Mouse (Mus musculus) neural tube, embryonic 14.5 days (tissue): ENCODE measurements at regions not wholly inside any gene's neighbourhood (a gene's known extent, or its start where the extent isn't known, plus 50 kb on each side); places are given as distances from the start of the nearest gene placed in this dataset.

ENCODE experiments used
- ATAC-seq: fragments of 200-750 bp; cut with Nextera tagmentation; 2 replicates; pipeline ENCODE4 v1.8.0; 2017; ENCODE audit warnings: low read depth, mild to moderate bottlenecking, moderate TSS enrichment, moderate library complexity
- H3K27ac ChIP-seq: fragments of 300-500 bp; sonication (generic); 2 replicates; pipeline ENCODE4 v1.5.1; 2014; ENCODE audit warnings: low read depth, mild to moderate bottlenecking, control low read depth, low read length, moderate library complexity, mixed read lengths
- H3K27me3 ChIP-seq: fragments of 300-500 bp; sonication (generic); 2 replicates; pipeline ENCODE4 v1.6.1; 2014; ENCODE audit warnings: low read length; ENCODE audit not compliant: control insufficient read depth, insufficient read depth
- H3K36me3 ChIP-seq: fragments of 300-500 bp; sonication (generic); 2 replicates; pipeline ENCODE4 v1.6.1; 2014; ENCODE audit warnings: low read length, mixed read lengths; ENCODE audit not compliant: control insufficient read depth, insufficient read depth
- H3K4me1 ChIP-seq: fragments of 300-500 bp; sonication (generic); 2 replicates; pipeline ENCODE4 v1.6.1; 2014; ENCODE audit warnings: low read length; ENCODE audit not compliant: control insufficient read depth, insufficient read depth
- H3K4me2 ChIP-seq: fragments of 300-500 bp; sonication (generic); 2 replicates; pipeline ENCODE4 v1.6.1; 2014; ENCODE audit warnings: mild to moderate bottlenecking, low read depth, low read length, control low read depth
- H3K4me3 ChIP-seq: fragments of 300-500 bp; sonication (generic); 2 replicates; pipeline ENCODE4 v1.5.1; 2014; ENCODE audit warnings: low read depth, low read length, control low read depth, mixed read lengths
- H3K9ac ChIP-seq: fragments of 300-500 bp; sonication (generic); replicated peaks from 2 replicates; pipeline ENCODE4 v1.6.1; 2014; ENCODE audit warnings: low read depth, mild to moderate bottlenecking, control low read depth, low read length, mixed read lengths
- H3K9me3 ChIP-seq: fragments of 300-500 bp; sonication (generic); 2 replicates; pipeline ENCODE4 v1.6.1; 2016; ENCODE audit warnings: low read length; ENCODE audit not compliant: control insufficient read depth
- WGBS: fragments of 180-500 bp; shearing (Covaris S2); extraction: QIAGEN DNeasy Blood & Tissue Kit; methylation state at CpG from one replicate; pipeline ENCODE4 v1.1.7; 2014; 5-methylcytosine and 5-hydroxymethylcytosine counted together

DNA sequence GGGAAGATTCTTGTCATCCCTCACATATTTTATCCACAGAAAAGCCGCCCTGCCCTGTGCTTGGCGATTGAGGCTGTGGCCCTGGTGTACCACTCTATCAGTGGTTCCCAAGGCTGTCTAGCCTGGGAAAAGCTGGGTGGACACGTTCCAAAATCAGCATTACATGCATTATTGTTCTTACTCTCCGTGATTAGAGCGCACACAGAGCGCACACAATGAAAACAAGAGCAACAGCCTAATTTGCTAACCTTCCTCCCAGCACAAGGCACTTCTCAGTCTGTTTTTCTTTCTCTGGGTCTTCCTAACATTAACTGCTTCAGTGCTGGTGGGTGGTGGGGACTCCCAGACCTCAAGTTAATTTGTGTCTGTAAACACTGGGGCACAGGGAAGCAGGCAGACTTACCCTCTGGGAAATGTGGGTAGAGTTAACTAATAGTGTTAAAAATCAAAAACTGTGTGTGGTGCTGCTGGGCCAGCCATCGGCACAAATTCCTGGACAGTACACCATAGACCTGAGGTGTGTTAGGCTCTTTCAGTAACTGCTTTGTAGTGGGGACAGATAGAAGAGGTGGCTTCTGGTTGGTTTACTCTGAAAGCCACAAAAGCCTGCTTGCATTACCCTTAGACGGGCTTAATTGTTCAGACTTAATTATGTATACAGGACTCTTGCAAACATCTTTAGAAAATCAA is 137.8 kb upstream of the Hey2 start:
- H3K4me2 ChIP-seq = peak overlapping the region; percentile 43
- H3K27me3 ChIP-seq = no peaks in the 10 kb centered on the region
- H3K36me3 ChIP-seq = no peaks in the 10 kb centered on the region
- peak; percentile 91 for ATAC-seq
- no peak overlapping the region for H3K9ac ChIP-seq
- no peaks in the 10 kb centered on the region for H3K9me3 ChIP-seq
- peaks cover 5% of the 10 kb centered on the region for H3K4me1 ChIP-seq
- WGBS = 1% methylated on average over 8 of the region's 8 CpGs
- no peak overlapping the region; the same call in 1 of the 2 replicates for H3K27ac ChIP-seq
- H3K4me3 ChIP-seq = peak overlapping the region; percentile 17

GRCm38 (mm10) chr10:30979766-30980165 is 137.2 kb upstream of the Hey2 start:
- no peak overlapping the region for H3K27ac ChIP-seq
- ATAC-seq = no peak
- WGBS = 15% methylated on average over 3 of the region's 3 CpGs
- no peak overlapping the region for H3K4me3 ChIP-seq
- H3K4me2 ChIP-seq = peak overlapping the region; percentile 43; the same call in 1 of the 2 replicates
- H3K4me1 ChIP-seq = peaks cover 5% of the 10 kb centered on the region
- H3K9me3 ChIP-seq = no peaks in the 10 kb centered on the region
- H3K27me3 ChIP-seq = no peaks in the 10 kb centered on the region
- H3K36me3 ChIP-seq = no peaks in the 10 kb centered on the region
- H3K9ac ChIP-seq = no peak overlapping the region

- no peak for ATAC-seq
- Histone ChIP-seq H3K4me2 (no peak overlapping the region), H3K27me3 (no peaks in the 10 kb centered on the region), H3K27ac (no peak overlapping the region), H3K4me3 (no peak overlapping the region), H3K36me3 (no peaks in the 10 kb centered on the region), H3K9me3 (no peaks in the 10 kb centered on the region), H3K4me1 (no peaks in the 10 kb centered on the region), H3K9ac (no peak overlapping the region)
- 98% methylated on average over 1 of the region's 1 CpGs for WGBS
Measured at GRCm38 (mm10) chr10:30966176-30966575, 123.6 kb upstream of the Hey2 start.

- Histone ChIP-seq H3K36me3 (no peaks in the 10 kb centered on the region), H3K9me3 (no peaks in the 10 kb centered on the region), H3K4me3 (no peak overlapping the region), H3K4me2 (no peak overlapping the region), H3K9ac (no peak overlapping the region), H3K4me1 (no peaks in the 10 kb centered on the region), H3K27ac (no peak overlapping the region), H3K27me3 (no peaks in the 10 kb centered on the region)
- no peak for ATAC-seq
- WGBS = 86% methylated on average over 3 of the region's 3 CpGs
Measured at GRCm38 (mm10) chr10:30953825-30954224, 111.2 kb upstream of the Hey2 start.

GRCm38 (mm10) chr10:30952410-30952809 is 109.8 kb upstream of the Hey2 start:
- H3K9ac ChIP-seq = no peak overlapping the region
- no peak overlapping the region for H3K4me2 ChIP-seq
- no peak overlapping the region for H3K27ac ChIP-seq
- H3K4me3 ChIP-seq = no peak overlapping the region
- no peaks in the 10 kb centered on the region for H3K27me3 ChIP-seq
- ATAC-seq = no peak
- H3K36me3 ChIP-seq = no peaks in the 10 kb centered on the region
- no peaks in the 10 kb centered on the region for H3K4me1 ChIP-seq
- H3K9me3 ChIP-seq = no peaks in the 10 kb centered on the region
- WGBS = 78% methylated on average over 2 of the region's 2 CpGs

DNA sequence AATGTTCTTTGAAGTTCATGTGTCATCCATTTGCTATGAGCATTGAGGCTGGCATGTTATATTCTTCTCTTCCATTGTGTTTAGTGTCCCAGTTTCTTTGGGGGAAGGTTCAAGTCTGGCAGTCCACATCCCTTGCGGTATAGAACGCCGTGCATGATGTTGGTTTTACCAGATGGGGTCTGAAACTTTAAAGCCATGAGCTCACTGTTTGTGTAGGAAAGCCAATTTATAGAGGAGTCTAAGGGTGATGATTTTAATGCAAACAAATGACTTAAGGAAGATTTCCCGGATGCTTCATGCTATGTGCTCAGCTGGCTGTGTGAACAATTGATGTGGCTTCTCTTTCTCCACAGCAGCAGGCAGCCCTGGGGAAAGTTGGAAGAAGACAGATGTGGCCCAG is 104.0 kb upstream of the Hey2 start:
- 66% methylated on average over 4 of the region's 4 CpGs for WGBS
- no peak overlapping the region for H3K4me3 ChIP-seq
- no peak overlapping the region for H3K9ac ChIP-seq
- H3K27ac ChIP-seq = no peak overlapping the region
- ATAC-seq = no peak
- H3K4me2 ChIP-seq = no peak overlapping the region
- H3K4me1 ChIP-seq = no peaks in the 10 kb centered on the region
- no peaks in the 10 kb centered on the region for H3K36me3 ChIP-seq
- H3K9me3 ChIP-seq = no peaks in the 10 kb centered on the region
- no peaks in the 10 kb centered on the region for H3K27me3 ChIP-seq

DNA sequence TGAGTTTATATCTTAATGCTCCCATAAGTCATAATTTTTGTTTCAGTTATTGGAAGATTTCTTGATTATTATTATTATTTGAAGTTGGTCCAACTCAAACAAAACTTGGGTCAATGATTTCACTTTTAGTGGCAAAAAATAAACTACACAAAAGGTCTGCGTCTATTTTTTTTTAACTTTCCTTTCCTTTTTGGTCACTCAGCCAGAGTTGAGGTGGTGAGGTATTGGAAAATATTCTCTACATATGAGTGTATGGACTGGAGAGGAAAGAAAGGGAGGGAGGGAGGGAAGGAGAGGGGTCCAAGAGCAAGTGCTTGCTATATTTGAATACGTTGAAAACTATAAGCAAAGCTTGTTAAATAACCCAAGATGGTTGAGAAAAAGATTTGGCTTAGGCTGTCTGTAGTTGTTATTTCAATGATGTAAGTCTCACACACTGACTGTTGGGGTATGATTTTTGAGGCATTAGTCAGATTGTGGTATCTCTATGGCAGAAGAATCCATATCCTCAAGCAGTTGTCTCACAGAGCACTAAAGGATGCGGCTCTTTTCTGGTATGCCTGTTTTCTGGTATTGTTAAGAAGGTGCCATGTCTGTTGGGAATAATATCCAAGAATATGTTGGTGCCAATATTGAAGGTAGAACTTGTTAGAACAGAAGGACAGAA is 75.9 kb upstream of the Hey2 start:
- Histone ChIP-seq H3K36me3 (no peaks in the 10 kb centered on the region), H3K9ac (no peak overlapping the region), H3K4me2 (no peak overlapping the region), H3K27me3 (no peaks in the 10 kb centered on the region), H3K4me1 (no peaks in the 10 kb centered on the region), H3K9me3 (no peaks in the 10 kb centered on the region), H3K27ac (no peak overlapping the region), H3K4me3 (no peak overlapping the region)
- 92% methylated on average over 3 of the region's 3 CpGs for WGBS
- no peak for ATAC-seq

- H3K36me3 ChIP-seq = no peaks in the 10 kb centered on the region
- WGBS = 57% methylated on average over 3 of the region's 3 CpGs
- H3K4me1 ChIP-seq = no peaks in the 10 kb centered on the region
- no peak overlapping the region for H3K4me3 ChIP-seq
- no peaks in the 10 kb centered on the region for H3K9me3 ChIP-seq
- ATAC-seq = no peak
- H3K9ac ChIP-seq = no peak overlapping the region
- no peaks in the 10 kb centered on the region for H3K27me3 ChIP-seq
- H3K27ac ChIP-seq = no peak overlapping the region
- H3K4me2 ChIP-seq = no peak overlapping the region
Measured at GRCm38 (mm10) chr10:30893771-30894170, 51.2 kb upstream of the Hey2 start.
